Mouse (Mus musculus) cortical plate, adult 2 months (tissue): ENCODE results near the gene Ezh1.

Source experiments
- CTCF ChIP-seq: fragments of 200-500 bp; IDR thresholded peaks from 2 replicates; pipeline ENCODE4 v1.5.1; 2011; ENCODE audit warnings: mild to moderate bottlenecking, control low read depth, low read length; ENCODE audit not compliant: insufficient read depth; ENCODE audit errors: extremely low read depth
- POLR2A ChIP-seq: fragments of 200-500 bp; IDR thresholded peaks from 2 replicates; pipeline ENCODE4 v1.6.1; 2011; ENCODE audit warnings: mild to moderate bottlenecking, low read length, control low read depth; ENCODE audit not compliant: insufficient read depth; ENCODE audit errors: extremely low read depth

- TF ChIP-seq CTCF, result no peak
- no peak for TF ChIP-seq POLR2A
Measured at GRCm38 (mm10) chr11:101162772-101163171, 63.5 kb downstream of the Ezh1 start.
